Mouse (Mus musculus) midbrain, postnatal 0 days (tissue): ENCODE measurements around the gene Fbxo44. TPM values are rescaled to one million over a fixed set of nuclear protein-coding genes. Genes with fewer than 3 reads are reported as not detected.
"Not testable (repeated sequence)": the region's sequence is repeated elsewhere in the genome, so short reads cannot be mapped to it uniquely, and the experiment has no call there.

ENCODE experiments used
- ATAC-seq: fragments of 200-750 bp; cut with Nextera tagmentation; 2 replicates; pipeline ENCODE4 v1.8.0; 2017; ENCODE audit warnings: moderate number of reproducible peaks, mild to moderate bottlenecking, moderate TSS enrichment, moderate library complexity; ENCODE audit not compliant: low FRiP score
- DNase-seq: peaks from one replicate; pipeline ENCODE4 v3.0.0-alpha.2; 2015; ENCODE audit warnings: low spot score
- H3K27ac ChIP-seq: fragments of 300-500 bp; sonication (generic); 2 replicates; pipeline ENCODE4 v1.5.1; 2014; ENCODE audit warnings: low read depth, mild to moderate bottlenecking, low read length, mixed read lengths
- H3K27me3 ChIP-seq: fragments of 300-500 bp; sonication (generic); 2 replicates; pipeline ENCODE4 v1.6.1; 2014; ENCODE audit warnings: low read length, control low read depth, mixed read lengths; ENCODE audit not compliant: insufficient read depth
- H3K36me3 ChIP-seq: fragments of 300-500 bp; sonication (generic); 2 replicates; pipeline ENCODE4 v1.6.1; 2014; ENCODE audit warnings: low read length, control low read depth, mixed read lengths; ENCODE audit not compliant: insufficient read depth
- H3K4me1 ChIP-seq: fragments of 300-500 bp; sonication (generic); 2 replicates; pipeline ENCODE4 v1.6.1; 2014; ENCODE audit warnings: mild to moderate bottlenecking, control low read depth, antibody characterized with exemption, low read length, mixed read lengths; ENCODE audit not compliant: insufficient read depth
- H3K4me2 ChIP-seq: fragments of 300-500 bp; sonication (generic); 2 replicates; pipeline ENCODE4 v1.6.1; 2014; ENCODE audit warnings: low read depth, mild to moderate bottlenecking, low read length, mixed read lengths; ENCODE audit not compliant: poor library complexity, severe bottlenecking
- H3K4me3 ChIP-seq: fragments of 300-500 bp; sonication (generic); 2 replicates; pipeline ENCODE4 v1.5.1; 2014; ENCODE audit warnings: low read depth, mild to moderate bottlenecking, low read length, moderate library complexity
- H3K9ac ChIP-seq: fragments of 300-500 bp; sonication (generic); replicated peaks from 2 replicates; pipeline ENCODE4 v1.6.1; 2014; ENCODE audit warnings: mild to moderate bottlenecking, low read length, moderate library complexity, mixed read lengths; ENCODE audit not compliant: poor library complexity, severe bottlenecking
- H3K9me3 ChIP-seq: fragments of 300-500 bp; sonication (generic); 2 replicates; pipeline ENCODE4 v1.6.1; 2016; ENCODE audit warnings: low read length, control low read depth
- CTCF ChIP-seq: IDR thresholded peaks from 2 replicates; pipeline ENCODE4 v1.5.1; 2016; ENCODE audit warnings: antibody characterized with exemption, mild to moderate bottlenecking
- WGBS: fragments of 180-500 bp; shearing (Covaris S2); extraction: QIAGEN DNeasy Blood & Tissue Kit; methylation state at CpG from one replicate; pipeline ENCODE4 v1.1.7; 2014; 5-methylcytosine and 5-hydroxymethylcytosine counted together
- polyA plus RNA-seq: library from polyadenylated mRNA; unstranded; fragments of >200 nt; fragmentation: Nextera tagmentation; extraction: Ambion mirVana; gene quantifications from 2 replicates; pipeline ENCODE4 v1.2.1, GENCODE M21; 2015
- total RNA-seq: library from RNA; depleted of rRNA; stranded (reverse); fragments of >200 nt; gene quantifications from 2 replicates; pipeline ENCODE4 v1.2.3, GENCODE M21; 2014

Gene Fbxo44
- total and polyA plus RNA-seq, 2 experiments from 2014 or later, result 107 to 189 TPM

GRCm38 (mm10) chr4:148122694-148123066 lies 37.6 kb downstream of the Fbxo44 start:
- DNase-seq (no peak), ATAC-seq (no peak)
- no peaks in the 10 kb centered on the region for H3K9me3 ChIP-seq
- no peak overlapping the region for H3K4me2 ChIP-seq
- no peak overlapping the region for H3K27ac ChIP-seq
- no peaks in the 10 kb centered on the region for H3K27me3 ChIP-seq
- H3K4me3 ChIP-seq, result no peak overlapping the region
- H3K4me1 ChIP-seq, result no peaks in the 10 kb centered on the region
- TF ChIP-seq CTCF, result no peak
- no peak overlapping the region for H3K9ac ChIP-seq
- 65% methylated on average over 3 of the region's 3 CpGs for WGBS
- no peaks in the 10 kb centered on the region for H3K36me3 ChIP-seq

- Histone ChIP-seq H3K9me3 (no peaks in the 10 kb centered on the region), H3K27me3 (no peaks in the 10 kb centered on the region), H3K36me3 (no peaks in the 10 kb centered on the region), H3K27ac (peak overlapping the region; percentile 59; the same call in 1 of the 2 replicates), H3K4me3 (no peak overlapping the region), H3K4me2 (no peak overlapping the region), H3K9ac (no peak overlapping the region), H3K4me1 (no peaks in the 10 kb centered on the region)
- TF ChIP-seq CTCF, result no peak
- 10% methylated on average over 6 of the region's 6 CpGs for WGBS
- ATAC-seq, result peak; percentile 62
- DNase-seq, result peak; percentile 89
Measured at GRCm38 (mm10) chr4:148121982-148122693, 38.1 kb downstream of the Fbxo44 start.

DNA sequence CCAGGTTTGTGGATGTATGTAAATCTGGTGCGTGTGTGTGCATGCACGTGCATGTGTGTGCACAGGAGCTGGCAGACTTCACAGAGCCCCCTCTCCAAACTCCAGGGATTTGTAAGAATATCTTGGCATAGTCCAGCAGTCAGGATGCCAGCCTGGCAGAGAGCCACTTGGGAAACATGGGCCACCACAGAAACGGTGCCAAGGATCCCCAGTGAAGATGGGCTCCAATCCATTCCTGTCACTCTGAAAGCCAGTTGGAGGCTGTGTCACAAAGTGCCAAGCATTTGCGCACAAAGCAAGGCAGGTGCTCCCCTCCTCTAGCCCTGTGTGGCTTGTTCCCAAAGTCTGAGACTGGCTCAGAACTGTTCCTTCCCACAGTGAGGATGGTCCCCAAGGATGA lies 38.9 kb downstream of the Fbxo44 start:
- Histone ChIP-seq H3K27ac (peak overlapping the region; percentile 59; the same call in 1 of the 2 replicates), H3K27me3 (no peaks in the 10 kb centered on the region), H3K4me3 (no peak overlapping the region), H3K4me1 (no peaks in the 10 kb centered on the region), H3K36me3 (no peaks in the 10 kb centered on the region), H3K4me2 (no peak overlapping the region), H3K9me3 (no peaks in the 10 kb centered on the region), H3K9ac (no peak overlapping the region)
- peak; percentile 35 for ATAC-seq
- WGBS, result 52% methylated on average over 4 of the region's 4 CpGs
- peak; percentile 94 for DNase-seq
- no peak for TF ChIP-seq CTCF

DNA sequence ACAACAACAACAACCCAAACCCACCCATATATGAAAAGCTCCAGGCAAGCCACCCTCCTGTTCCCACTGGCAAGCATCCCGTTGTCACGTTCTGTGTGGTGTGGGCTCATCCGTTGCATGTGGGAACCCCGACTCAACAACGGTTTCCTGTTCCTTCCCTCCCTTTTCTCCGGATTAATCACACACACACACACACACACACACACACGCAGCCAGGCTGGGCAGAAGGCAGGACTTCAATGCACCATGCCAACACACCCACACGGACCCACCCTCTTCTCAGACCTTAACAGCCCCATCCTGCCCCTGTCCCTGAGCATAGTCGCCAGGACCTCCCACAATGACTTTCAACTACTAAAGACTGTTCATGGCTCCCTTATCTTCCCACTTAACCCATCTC lies 39.7 kb downstream of the Fbxo44 start:
- no peak overlapping the region for H3K4me2 ChIP-seq
- no peak for TF ChIP-seq CTCF
- H3K4me3 ChIP-seq, result no peak overlapping the region
- H3K36me3 ChIP-seq, result no peaks in the 10 kb centered on the region
- no peak overlapping the region for H3K27ac ChIP-seq
- no peak overlapping the region for H3K9ac ChIP-seq
- H3K4me1 ChIP-seq, result no peaks in the 10 kb centered on the region
- no peaks in the 10 kb centered on the region for H3K27me3 ChIP-seq
- DNase-seq (no peak), ATAC-seq (no peak)
- H3K9me3 ChIP-seq, result no peaks in the 10 kb centered on the region
- WGBS, result 60% methylated on average over 9 of the region's 9 CpGs

DNA sequence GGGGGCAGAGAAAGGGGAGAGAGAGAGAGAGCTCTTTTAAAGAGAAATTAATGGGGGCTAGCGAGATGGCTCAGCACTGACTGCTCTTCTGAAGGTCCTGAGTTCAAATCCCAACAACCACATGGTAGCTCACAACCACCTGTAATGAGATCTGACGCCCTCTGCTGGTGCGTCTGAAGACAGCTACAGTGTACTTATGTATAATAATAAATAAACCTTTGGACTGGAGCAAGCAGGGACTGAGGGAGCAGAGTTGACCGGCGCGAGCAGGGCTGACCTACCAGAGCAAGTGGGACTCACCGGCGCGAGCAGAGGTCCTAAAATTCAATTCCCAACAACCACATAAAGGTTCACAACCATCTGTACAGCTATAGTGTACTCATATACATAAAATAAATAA lies 40.7 kb downstream of the Fbxo44 start:
- DNase-seq, H3K4me3 ChIP-seq, ATAC-seq, H3K27me3 ChIP-seq, H3K9me3 ChIP-seq, H3K27ac ChIP-seq, H3K36me3 ChIP-seq, H3K4me2 ChIP-seq, H3K9ac ChIP-seq, H3K4me1 ChIP-seq: not testable (repeated sequence)
- 89% methylated on average over 9 of the region's 9 CpGs for WGBS
- TF ChIP-seq CTCF, result peak; percentile 28

DNA sequence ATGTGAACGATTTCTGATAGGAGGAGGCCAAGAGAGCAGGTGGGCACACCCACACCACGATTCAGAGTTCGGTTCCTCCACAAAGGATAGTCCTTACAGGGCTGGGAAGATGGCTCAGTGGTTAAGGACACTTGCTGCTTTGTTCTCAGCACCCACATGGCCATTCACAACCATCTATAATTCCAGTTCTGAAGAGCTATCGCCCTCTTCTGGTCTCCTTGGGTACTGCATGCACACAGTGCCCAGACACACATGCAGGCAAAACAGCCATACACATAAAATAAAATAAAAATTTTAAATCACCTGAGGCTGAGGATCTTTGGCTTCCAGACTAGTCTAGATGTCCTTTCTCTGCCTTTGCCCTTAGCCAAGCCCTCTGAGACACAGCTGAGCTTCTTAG lies 42.9 kb downstream of the Fbxo44 start:
- H3K9ac ChIP-seq, result no peak overlapping the region
- ATAC-seq (no peak), DNase-seq (no peak)
- 76% methylated on average over 4 of the region's 4 CpGs for WGBS
- no peaks in the 10 kb centered on the region for H3K27me3 ChIP-seq
- peaks cover 2% of the 10 kb centered on the region; the same call in 1 of the 2 replicates for H3K36me3 ChIP-seq
- H3K4me1 ChIP-seq, result peaks cover 4% of the 10 kb centered on the region; the same call in 1 of the 2 replicates
- no peaks in the 10 kb centered on the region for H3K9me3 ChIP-seq
- H3K4me2 ChIP-seq, result no peak overlapping the region
- TF ChIP-seq CTCF, result peak; percentile 62
- no peak overlapping the region for H3K27ac ChIP-seq
- no peak overlapping the region for H3K4me3 ChIP-seq
